Mouse (Mus musculus) MEL (cell line): Measurements from ENCODE around the gene Zfp808. TPM values are rescaled to one million over a fixed set of nuclear protein-coding genes. Genes with fewer than 3 reads are reported as not detected.
"Not testable (repeated sequence)": the region's sequence is repeated elsewhere in the genome, so short reads cannot be mapped to it uniquely, and the experiment has no call there.

Source experiments
- DNase-seq: peaks from one replicate; pipeline ENCODE4 v3.0.0; 2011; ENCODE audit warnings: low read depth, low spot score
- H3K27ac ChIP-seq: 2 replicates; pipeline ENCODE4 v1.5.1; 2012; ENCODE audit warnings: low read depth, mild to moderate bottlenecking, control low read depth, low read length, moderate library complexity; ENCODE audit not compliant: control insufficient read depth
- H3K27me3 ChIP-seq, 2 experiments: fragments of 150-350 bp in 1 of 2; sonication (generic) in 1 of 2; 2 replicates each; pipeline ENCODE4 v1.6.1; 2012; ENCODE audit warnings: low read length in 2 of 2, mild to moderate bottlenecking in 2 of 2, improper control_type of control experiment in 1 of 2, moderate library complexity in 1 of 2; ENCODE audit not compliant: insufficient read depth in 2 of 2, control insufficient read depth in 1 of 2
- H3K36me3 ChIP-seq, 2 experiments: 2 replicates each; pipeline ENCODE4 v1.6.1; 2012 to 2014; ENCODE audit warnings: low read length in 2 of 2, improper control_type of control experiment in 1 of 2, inconsistent platforms in 1 of 2, mild to moderate bottlenecking in 1 of 2; ENCODE audit not compliant: insufficient read depth in 2 of 2, control insufficient read depth in 1 of 2
- H3K4me1 ChIP-seq, 2 experiments: fragments of 150-350 bp in 1 of 2; sonication (generic) in 1 of 2; 2 replicates each; pipeline ENCODE4 v1.6.1; 2012; ENCODE audit warnings: low read length in 2 of 2, improper control_type of control experiment in 1 of 2, mild to moderate bottlenecking in 1 of 2; ENCODE audit not compliant: insufficient read depth in 2 of 2, control insufficient read depth in 1 of 2
- H3K4me3 ChIP-seq, 2 experiments: fragments of 150-350 bp in 1 of 2; sonication (generic) in 1 of 2; 2 replicates each; pipeline ENCODE4 v1.5.1; 2012; ENCODE audit warnings: low read depth in 2 of 2, low read length in 2 of 2, mild to moderate bottlenecking in 2 of 2, moderate library complexity in 2 of 2, control low read depth in 1 of 2, improper control_type of control experiment in 1 of 2; ENCODE audit not compliant: control insufficient read depth in 1 of 2, insufficient read depth in 1 of 2
- H3K79me2 ChIP-seq: 2 replicates; pipeline ENCODE4 v1.6.1; 2012; ENCODE audit warnings: mild to moderate bottlenecking, low read length, moderate library complexity; ENCODE audit not compliant: control insufficient read depth, poor library complexity, insufficient read depth
- H3K9ac ChIP-seq: 2 replicates; pipeline ENCODE4 v1.6.1; 2012; ENCODE audit warnings: low read depth, mild to moderate bottlenecking, control low read depth, low read length, moderate library complexity; ENCODE audit not compliant: control insufficient read depth, poor library complexity, severe bottlenecking
- H3K9me3 ChIP-seq: fragments of 150-350 bp; sonication (generic); replicated peaks from 2 replicates; pipeline ENCODE4 v1.6.1; 2012; ENCODE audit warnings: mild to moderate bottlenecking, low read length, improper control_type of control experiment, moderate library complexity; ENCODE audit not compliant: insufficient read depth
- E2F4 ChIP-seq: IDR thresholded peaks from 2 replicates; pipeline ENCODE4 v1.6.1; 2011; ENCODE audit warnings: low read depth, low read length, improper control_type of control experiment, borderline replicate concordance
- HCFC1 ChIP-seq: IDR thresholded peaks from 2 replicates; pipeline ENCODE4 v1.6.1; 2012; ENCODE audit warnings: low read depth, mild to moderate bottlenecking, inconsistent platforms, low read length, improper control_type of control experiment, moderate library complexity
- NELFE ChIP-seq: IDR thresholded peaks from 2 replicates; pipeline ENCODE4 v1.6.1; 2011; ENCODE audit warnings: low read depth, low read length, improper control_type of control experiment
- POLR2A ChIP-seq, 2 experiments: IDR thresholded peaks; 2 replicates each; pipeline ENCODE4 v1.6.1; 2011 to 2012; ENCODE audit warnings: low read length in 2 of 2, mild to moderate bottlenecking in 2 of 2, control low read depth in 1 of 2, improper control_type of control experiment in 1 of 2, low read depth in 1 of 2, moderate library complexity in 1 of 2; ENCODE audit not compliant: control insufficient read depth in 1 of 2, insufficient read depth in 1 of 2, poor library complexity in 1 of 2
- SIN3A ChIP-seq: IDR thresholded peaks from 2 replicates; pipeline ENCODE4 v1.6.1; 2012; ENCODE audit warnings: low read length, improper control_type of control experiment, inconsistent platforms
- TBP ChIP-seq: IDR thresholded peaks from 2 replicates; pipeline ENCODE4 v1.8.0; 2011; ENCODE audit warnings: low read depth, low read length, improper control_type of control experiment
- polyA plus RNA-seq, 2 experiments: library from polyadenylated mRNA; stranded (reverse) in 1 of 2; unstranded in 1 of 2; fragments of >175 nt in 1 of 2; fragments of >200 nt in 1 of 2; gene quantifications; 2 replicates each; pipeline versions ENCODE4 v1.2.1 to v1.2.4; 2012; ENCODE audit warnings: low replicate concordance in 2 of 2, low read depth in 1 of 2; ENCODE audit not compliant: insufficient read length in 2 of 2, insufficient read depth in 1 of 2, missing spikeins in 1 of 2
- total RNA-seq: library from RNA; depleted of rRNA; stranded (reverse); fragments of 300-350 nt; gene quantifications from 2 replicates; pipeline ENCODE4 v1.2.3, GENCODE M21; 2012; rRNA removed

Gene Zfp808
- total RNA-seq, result 3.2 and 4.1 TPM in 2 replicates
- 10 to 100 TPM in 1 of 2 experiments, 1 to 10 TPM in 1; 3.1 to 80.4 TPM for polyA plus RNA-seq

GRCm38 (mm10) chr13:62129432-62130171 lies at the start of gene Zfp808:
Zfp808 (plus strand) TSS chr13:62129886.
- H3K9ac ChIP-seq, result peak within 1 kb of the TSS; percentile 78
- not testable (repeated sequence) for H3K27me3 ChIP-seq, H3K9me3 ChIP-seq
- TF ChIP-seq HCFC1 (peak; percentile 57; the same call in 1 of the 2 replicates), NELFE (peak; percentile 58), POLR2A (IDR thresholded peaks at IDR 0.05; ENCODE audit: control insufficient read depth in 1 of 2, insufficient read depth in 1 of 2, low read depth in 1 of 2, low read length in 2 of 2, poor library complexity in 1 of 2) (peak; percentile 37 to 63; a peak in 2 of 4 replicates), E2F4 (peak; percentile 91), TBP (peak; percentile 47; the same call in 1 of the 2 replicates), SIN3A (peak; percentile 24; the same call in 1 of the 2 replicates)
- TF ChIP-seq, all 39 proteins: peak for 6; not testable (repeated sequence) for 33
- H3K79me2 ChIP-seq, H3K36me3 ChIP-seq, H3K4me1 ChIP-seq: not testable (repeated sequence)
- peak within 1 kb of the TSS; percentile 88 for H3K27ac ChIP-seq
- peak; percentile 84 for DNase-seq
- H3K4me3 ChIP-seq, result peak within 1 kb of the TSS; percentile 85 to 93

GRCm38 (mm10) chr13:62098786-62099185 lies 30.9 kb upstream of the Zfp808 start:
- H3K27me3 ChIP-seq, H3K4me3 ChIP-seq, H3K36me3 ChIP-seq, H3K4me1 ChIP-seq, H3K27ac ChIP-seq, DNase-seq, H3K9me3 ChIP-seq, H3K9ac ChIP-seq, H3K79me2 ChIP-seq: not testable (repeated sequence)

- not testable (repeated sequence) for H3K79me2 ChIP-seq, H3K36me3 ChIP-seq, H3K4me3 ChIP-seq, H3K27me3 ChIP-seq, H3K4me1 ChIP-seq, H3K9ac ChIP-seq, H3K9me3 ChIP-seq, DNase-seq, H3K27ac ChIP-seq
Observed at GRCm38 (mm10) chr13:62099454-62099853, 30.2 kb upstream of the Zfp808 start.

GRCm38 (mm10) chr13:62102368-62102767 lies 27.3 kb upstream of the Zfp808 start:
- H3K4me1 ChIP-seq, H3K79me2 ChIP-seq, H3K36me3 ChIP-seq, H3K27me3 ChIP-seq, H3K4me3 ChIP-seq, DNase-seq, H3K9ac ChIP-seq, H3K9me3 ChIP-seq, H3K27ac ChIP-seq: not testable (repeated sequence)
